Mouse (Mus musculus): ENCODE results near the gene Cd72. TPM values are rescaled to one million over a fixed set of nuclear protein-coding genes. Genes with fewer than 3 reads are reported as not detected.

Cd72 gene
- polyA plus RNA-seq, 1 experiment from 2014 or later, result 3.5 TPM

Other genes starting within 250 kb of the Cd72 start
- gene Atp8b5, start 187.5 kb downstream of the Cd72 start, polyA plus RNA-seq (2015; fragmentation: Nextera tagmentation; extraction: Ambion mirVana), result 0.34 and 0.40 TPM in 2 replicates
- gene Rusc2, start 72.6 kb downstream of the Cd72 start, polyA plus RNA-seq (2015; fragmentation: Nextera tagmentation; extraction: Ambion mirVana), result 70.8 and 75.4 TPM in 2 replicates
- 0.71 and 1.4 TPM in 2 replicates for gene Fam166b, start 25.5 kb downstream of the Cd72 start, polyA plus RNA-seq (2015; fragmentation: Nextera tagmentation; extraction: Ambion mirVana)
- gene Tesk1, start 12.7 kb downstream of the Cd72 start, polyA plus RNA-seq (2015; fragmentation: Nextera tagmentation; extraction: Ambion mirVana), result 8.7 and 9.7 TPM in 2 replicates
- gene Sit1, start 29.1 kb upstream of the Cd72 start, polyA plus RNA-seq (2015; fragmentation: Nextera tagmentation; extraction: Ambion mirVana), result not detected in 2 replicates
- 65.1 and 69.0 TPM in 2 replicates for gene Ccdc107, start 38.3 kb upstream of the Cd72 start, polyA plus RNA-seq (2015; fragmentation: Nextera tagmentation; extraction: Ambion mirVana)
- gene Arhgef39, start 45.1 kb upstream of the Cd72 start, polyA plus RNA-seq (2015; fragmentation: Nextera tagmentation; extraction: Ambion mirVana), result 8.4 and 8.9 TPM in 2 replicates
- 0.19 and 0.25 TPM in 2 replicates for gene Car9, start 52.3 kb upstream of the Cd72 start, polyA plus RNA-seq (2015; fragmentation: Nextera tagmentation; extraction: Ambion mirVana)
- 18.8 and 20.9 TPM in 2 replicates for gene Tpm2, start 69.1 kb upstream of the Cd72 start, polyA plus RNA-seq (2015; fragmentation: Nextera tagmentation; extraction: Ambion mirVana)
- 79.3 and 80.9 TPM in 2 replicates for gene Creb3, start 107.7 kb upstream of the Cd72 start, polyA plus RNA-seq (2015; fragmentation: Nextera tagmentation; extraction: Ambion mirVana)
- 64.5 and 66.2 TPM in 2 replicates for gene Tln1, start 108.1 kb upstream of the Cd72 start, polyA plus RNA-seq (2015; fragmentation: Nextera tagmentation; extraction: Ambion mirVana)
- gene Rgp1, start 124.1 kb upstream of the Cd72 start, polyA plus RNA-seq (2015; fragmentation: Nextera tagmentation; extraction: Ambion mirVana), result 29.0 and 31.5 TPM in 2 replicates
- 53.6 and 53.8 TPM in 2 replicates for gene Gba2, start 124.2 kb upstream of the Cd72 start, polyA plus RNA-seq (2015; fragmentation: Nextera tagmentation; extraction: Ambion mirVana)
- 2.6 TPM in 1 of 2 replicates, not detected in the other for gene Msmp, start 129.9 kb upstream of the Cd72 start, polyA plus RNA-seq (2015; fragmentation: Nextera tagmentation; extraction: Ambion mirVana)
- gene Npr2, start 177.3 kb upstream of the Cd72 start, polyA plus RNA-seq (2015; fragmentation: Nextera tagmentation; extraction: Ambion mirVana), result 17.1 and 18.5 TPM in 2 replicates
- gene Spag8, start 199.0 kb upstream of the Cd72 start, polyA plus RNA-seq (2015; fragmentation: Nextera tagmentation; extraction: Ambion mirVana), result 6.1 and 8.4 TPM in 2 replicates
- 74.8 and 78.6 TPM in 2 replicates for gene Hint2, start 201.8 kb upstream of the Cd72 start, polyA plus RNA-seq (2015; fragmentation: Nextera tagmentation; extraction: Ambion mirVana)
- 16.2 and 16.6 TPM in 2 replicates for gene Tmem8b, start 214.3 kb upstream of the Cd72 start, polyA plus RNA-seq (2015; fragmentation: Nextera tagmentation; extraction: Ambion mirVana)
- 2.3 and 2.8 TPM in 2 replicates for gene Fam221b, start 214.5 kb upstream of the Cd72 start, polyA plus RNA-seq (2015; fragmentation: Nextera tagmentation; extraction: Ambion mirVana)
- not detected in 2 replicates for gene Olfr70, start 246.2 kb upstream of the Cd72 start, polyA plus RNA-seq (2015; fragmentation: Nextera tagmentation; extraction: Ambion mirVana)

All from hindbrain, embryonic 13.5 days (tissue).